Mouse (Mus musculus) ovary, postnatal 36 days (tissue): ENCODE measurements at regions not wholly inside any gene's neighbourhood (a gene's known extent, or its start where the extent isn't known, plus 50 kb on each side); places are given as distances from the start of the nearest gene placed in this dataset.

Experiments
- DNase-seq: peaks from one replicate; pipeline ENCODE4 v3.0.0; 2022; ENCODE audit warnings: low spot score, mixed read lengths

DNA sequence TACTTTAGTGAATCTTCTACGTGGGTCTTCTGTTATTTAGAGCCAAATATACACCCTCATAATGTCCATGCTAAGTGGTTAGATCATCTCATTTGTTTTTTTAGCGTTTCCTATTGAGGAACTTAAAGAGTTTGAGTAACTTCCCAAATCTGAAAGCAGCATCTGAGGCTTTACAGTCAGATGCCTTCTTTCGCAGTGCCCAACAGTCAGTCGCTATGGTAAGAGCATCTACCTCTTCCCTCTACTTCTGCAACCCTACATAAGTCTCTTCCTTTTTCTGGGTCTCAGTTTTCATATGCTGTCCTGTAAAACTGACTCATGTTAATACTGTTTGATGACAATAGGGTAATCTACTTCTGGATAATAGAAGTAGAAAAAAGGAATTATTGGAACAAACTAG, 146.8 kb downstream of the Ktn1 start:
- DNase-seq: no peak

GRCm38 (mm10) chr14:47798203-47798602, 150.0 kb downstream of the Ktn1 start:
- DNase-seq: no peak

DNA sequence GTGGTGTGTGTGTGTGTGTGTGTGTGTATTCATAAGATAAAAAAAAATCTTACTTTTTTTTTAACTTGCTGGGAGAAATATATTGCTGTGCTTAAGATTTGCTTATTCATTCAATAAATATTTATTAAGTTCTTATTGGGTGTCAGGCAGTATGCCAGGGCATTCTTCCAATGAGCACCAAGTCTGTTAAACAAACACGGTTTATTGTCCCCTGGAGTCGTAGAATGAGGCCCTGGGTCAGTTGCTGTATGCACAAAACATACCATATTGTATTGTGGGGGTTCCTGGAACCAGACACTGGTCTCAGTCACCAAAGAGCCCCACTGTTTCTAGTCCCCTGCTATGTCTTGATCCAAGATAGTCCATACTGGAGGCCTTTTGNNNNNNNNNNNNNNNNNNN, 151.3 kb downstream of the Ktn1 start:
- DNase-seq: no peak

- no peak for DNase-seq
These were observed 157.0 kb downstream of the Ktn1 start for GRCm38 (mm10) chr14:47805202-47805601.

DNA sequence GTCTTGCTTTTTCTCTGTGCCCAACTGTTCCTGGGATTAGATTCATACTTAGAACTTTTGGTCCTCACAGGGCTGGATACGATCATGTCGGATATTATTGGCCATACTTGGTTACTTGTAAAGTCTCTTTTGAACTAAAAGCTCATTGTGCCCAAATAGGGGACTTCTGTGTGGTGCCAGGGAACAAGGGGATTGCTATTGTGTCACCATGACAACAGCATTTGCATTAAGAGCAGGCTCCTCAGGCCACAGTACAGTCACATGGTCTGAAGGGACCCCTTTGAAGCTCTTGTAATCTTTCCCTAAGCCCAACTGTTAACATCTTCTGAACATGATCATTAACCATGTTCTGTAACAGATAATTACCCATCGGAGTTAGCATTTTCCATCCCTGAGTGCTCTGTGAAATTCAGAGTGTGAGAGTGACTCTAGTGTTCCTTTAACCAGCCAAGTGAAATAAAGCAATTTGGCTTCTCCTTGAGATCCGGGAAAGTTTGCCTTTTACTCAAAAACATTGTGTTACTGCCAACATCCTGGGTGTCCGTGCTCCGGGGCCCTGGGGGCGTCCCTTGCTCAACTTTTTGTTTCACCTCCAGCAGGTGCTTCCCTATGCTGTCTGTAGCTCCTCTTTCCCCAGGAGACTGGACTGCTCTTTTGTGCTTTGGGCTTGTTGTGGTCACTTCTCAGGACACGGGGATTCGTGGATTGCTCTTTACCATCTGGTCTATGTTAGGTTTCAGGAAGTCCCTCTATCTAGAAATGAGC, 157.7 kb downstream of the Ktn1 start:
- no peak for DNase-seq

- DNase-seq: no peak
These were observed 160.1 kb downstream of the Ktn1 start for GRCm38 (mm10) chr14:47808097-47808910.

GRCm38 (mm10) chr14:47818224-47818623, 170.0 kb downstream of the Ktn1 start:
- no peak for DNase-seq

DNA sequence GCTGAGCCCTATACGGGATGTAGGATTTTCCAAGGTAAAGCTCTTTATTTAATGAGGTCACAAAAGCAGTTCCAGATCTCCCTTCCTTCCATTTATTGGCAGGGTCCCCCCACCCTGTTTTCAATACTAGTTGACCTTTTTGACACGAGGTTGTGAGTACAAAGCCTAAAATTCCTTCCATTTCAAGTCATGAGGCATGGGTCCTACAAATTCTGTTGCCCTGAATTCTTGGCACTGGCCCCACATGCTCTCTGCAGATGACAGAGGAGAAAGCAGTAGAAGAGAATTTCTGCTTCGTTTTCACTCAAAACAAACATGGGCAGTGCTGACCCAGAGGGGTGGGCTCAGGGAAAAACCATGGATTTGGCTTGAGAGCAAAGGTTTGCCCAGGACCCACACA, 170.4 kb downstream of the Ktn1 start:
- DNase-seq: no peak

DNA sequence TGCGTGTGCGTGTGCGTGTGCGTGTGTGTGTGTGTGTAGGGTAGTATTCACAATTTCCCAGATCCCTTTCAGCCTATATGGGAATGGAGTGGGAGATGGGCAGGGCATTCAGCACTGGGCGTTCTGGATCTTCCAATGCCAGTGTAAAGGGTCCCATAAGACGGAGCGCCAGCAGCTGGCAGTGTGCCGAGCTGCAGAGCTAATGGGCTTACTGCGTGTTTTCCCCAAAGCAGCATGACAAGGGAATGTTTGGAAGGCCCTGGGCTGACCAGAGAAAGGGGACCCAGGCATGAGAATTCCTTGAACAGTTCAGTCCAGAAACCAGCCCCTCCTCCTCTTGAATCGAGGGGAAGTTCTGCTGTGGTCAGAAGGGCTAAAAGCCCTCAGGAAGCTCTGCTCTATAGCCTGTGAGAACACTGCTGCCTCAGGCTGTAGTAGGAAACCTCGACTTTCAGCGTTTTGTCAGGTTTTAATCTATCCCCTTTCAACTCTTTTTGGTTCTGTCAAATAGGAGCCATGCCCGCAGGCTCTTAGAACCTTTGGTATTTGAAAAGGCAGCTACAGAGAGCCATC, 172.4 kb downstream of the Ktn1 start:
- DNase-seq: no peak

DNA sequence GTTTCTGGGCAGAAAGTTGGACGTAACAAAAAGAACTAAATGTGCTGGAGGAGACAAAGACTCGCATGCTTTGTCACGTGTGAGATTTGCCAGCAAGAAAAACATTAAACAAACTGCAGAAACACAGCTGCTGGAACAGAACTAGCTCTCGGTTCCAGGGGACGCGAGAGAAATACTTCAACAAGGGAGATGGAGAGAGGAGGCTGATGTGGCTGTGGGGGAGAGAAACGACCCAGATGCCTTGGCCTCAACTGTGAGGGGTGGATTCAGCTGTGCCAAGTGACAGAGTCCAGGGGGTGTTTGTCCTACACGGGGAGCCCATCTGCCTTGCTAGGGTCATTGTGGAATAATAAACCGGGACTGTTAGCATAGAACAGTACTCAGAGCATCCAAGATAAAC, 174.9 kb downstream of the Ktn1 start:
- no peak for DNase-seq

DNA sequence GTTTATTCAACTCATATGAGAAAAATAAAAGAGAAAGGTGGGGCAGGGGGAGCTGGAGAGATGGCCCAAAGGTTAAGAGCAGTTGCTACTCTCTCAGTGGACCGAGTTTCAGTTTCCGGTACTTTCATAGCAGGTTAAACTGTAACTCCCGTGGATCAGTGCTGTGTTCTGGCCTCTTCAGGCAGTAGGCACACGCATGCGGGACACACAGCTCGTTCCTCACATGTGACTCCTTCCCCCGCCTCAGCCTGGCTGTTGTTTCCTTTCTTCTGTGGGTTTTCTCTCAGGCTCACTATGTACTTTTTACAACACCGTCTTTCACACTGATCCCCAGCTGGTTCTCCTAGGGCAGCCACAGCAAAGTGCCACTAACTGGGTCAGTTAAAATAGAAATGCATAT, 175.4 kb downstream of the Ktn1 start:
- DNase-seq: no peak

GRCm38 (mm10) chr14:47825446-47825956, 177.3 kb downstream of the Ktn1 start:
- DNase-seq: no peak

DNA sequence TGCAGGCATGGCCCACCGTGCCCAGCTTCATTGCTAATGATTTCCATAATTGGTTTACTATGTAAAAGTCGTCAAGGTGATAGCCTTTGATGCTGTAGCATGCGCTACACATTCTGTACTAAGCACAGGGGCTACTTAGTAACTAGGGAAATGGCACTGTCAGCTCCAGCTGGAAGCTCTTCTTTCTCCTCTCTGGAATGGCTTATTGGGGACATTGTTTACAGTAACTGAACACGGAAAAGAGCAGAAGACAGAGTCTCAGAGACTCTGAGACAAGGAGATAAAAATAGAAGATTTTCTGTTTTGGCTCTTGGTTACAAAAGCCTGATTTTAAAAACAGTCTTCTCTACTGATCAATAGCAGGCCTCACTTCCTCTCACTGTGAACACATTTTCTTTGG, 178.3 kb downstream of the Ktn1 start:
- no peak for DNase-seq

DNA sequence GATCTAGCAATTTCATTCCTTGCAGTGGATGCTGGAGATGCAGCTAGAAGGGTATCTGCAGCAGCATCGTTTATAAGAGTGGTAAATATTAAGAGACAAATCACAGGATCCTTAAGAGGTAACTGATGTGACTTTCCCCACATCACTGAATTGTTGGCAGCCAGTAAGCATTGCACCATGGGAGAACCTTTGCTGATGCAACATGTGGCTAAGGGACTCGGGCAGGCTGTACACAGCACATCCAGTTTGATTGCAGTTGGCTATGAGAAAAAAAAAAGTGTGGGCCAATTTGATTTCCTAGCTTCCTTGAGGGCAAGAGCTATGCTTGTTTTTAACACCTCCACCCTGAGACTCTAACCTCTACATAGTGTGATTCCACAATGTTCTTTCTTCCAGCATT, 179.4 kb downstream of the Ktn1 start:
- no peak for DNase-seq

DNA sequence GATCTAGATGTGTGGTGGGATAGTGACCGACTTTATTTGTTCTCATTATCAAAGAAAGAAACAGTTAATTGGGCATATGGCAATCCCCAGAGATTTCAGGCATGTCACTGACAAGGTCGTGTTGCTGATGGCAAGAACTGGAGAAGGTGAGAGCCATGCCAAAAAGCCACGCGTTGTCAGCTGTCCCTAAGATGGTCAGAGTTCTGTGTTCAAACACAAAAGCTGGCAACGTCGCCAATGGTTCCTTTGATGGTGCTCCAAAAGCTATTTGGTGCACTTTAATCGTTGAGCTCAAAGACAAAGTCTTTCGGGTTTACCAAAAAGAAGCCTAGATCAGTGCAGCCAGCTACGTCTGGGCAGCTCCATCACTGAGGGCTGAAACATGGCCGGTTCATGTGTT, 185.4 kb downstream of the Ktn1 start:
- DNase-seq: no peak

DNA sequence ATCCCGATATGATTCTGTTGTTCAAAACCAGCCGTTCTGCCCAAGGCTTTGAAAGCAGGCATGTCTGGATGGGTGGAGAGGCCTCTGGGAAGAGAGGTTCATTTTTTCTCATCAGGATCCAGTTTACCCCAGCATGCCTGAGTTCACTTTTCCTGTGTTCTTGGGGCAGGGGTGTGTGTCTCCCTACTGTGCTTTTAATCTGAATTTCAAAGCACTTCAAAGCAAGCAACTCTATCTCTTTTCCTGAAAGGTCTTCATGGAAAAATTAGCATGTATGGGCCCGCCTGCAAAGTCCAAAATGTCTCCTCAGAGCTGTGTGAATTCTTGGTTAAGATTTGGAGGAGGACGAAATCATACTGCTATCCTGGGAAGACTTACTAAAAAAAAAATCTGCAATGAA, 187.2 kb downstream of the Ktn1 start:
- no peak for DNase-seq

DNA sequence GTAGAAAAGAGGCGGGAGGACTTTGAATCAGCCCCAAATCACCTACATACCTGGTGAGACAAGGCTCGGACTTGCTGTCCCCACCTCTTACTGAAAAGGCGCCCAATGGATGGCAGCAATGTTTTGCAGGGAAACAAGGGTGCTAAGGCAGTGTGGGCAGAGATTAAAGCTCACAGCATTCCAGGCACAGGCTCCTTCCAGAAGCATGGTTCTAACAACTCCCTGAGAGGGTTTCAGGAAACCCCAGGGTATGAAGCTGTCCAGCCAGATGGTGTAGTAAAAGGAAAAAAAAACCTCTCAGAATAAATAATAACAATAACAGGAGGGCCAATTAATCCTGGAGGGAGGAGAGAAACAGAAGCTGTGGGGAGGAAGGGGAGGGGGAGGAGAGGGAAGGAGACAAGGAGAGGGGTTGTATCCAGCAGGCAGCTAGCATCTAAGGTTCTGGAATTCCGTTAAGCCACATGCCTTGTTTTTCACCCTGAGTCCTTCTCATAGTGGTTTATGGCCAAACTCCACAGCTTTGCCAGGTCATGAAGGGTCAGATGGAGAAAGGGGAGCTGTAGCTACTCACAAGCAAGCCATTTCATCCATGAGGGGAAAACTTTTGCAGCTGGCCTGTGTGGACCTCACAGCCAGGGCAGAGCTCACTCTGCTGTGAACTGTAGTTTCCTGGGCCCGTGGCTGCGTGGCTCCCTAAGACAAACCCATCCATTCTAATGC, 191.4 kb downstream of the Ktn1 start:
- DNase-seq: no peak

- no peak for DNase-seq
These were observed 196.1 kb downstream of the Ktn1 start for GRCm38 (mm10) chr14:47844366-47844765.

DNA sequence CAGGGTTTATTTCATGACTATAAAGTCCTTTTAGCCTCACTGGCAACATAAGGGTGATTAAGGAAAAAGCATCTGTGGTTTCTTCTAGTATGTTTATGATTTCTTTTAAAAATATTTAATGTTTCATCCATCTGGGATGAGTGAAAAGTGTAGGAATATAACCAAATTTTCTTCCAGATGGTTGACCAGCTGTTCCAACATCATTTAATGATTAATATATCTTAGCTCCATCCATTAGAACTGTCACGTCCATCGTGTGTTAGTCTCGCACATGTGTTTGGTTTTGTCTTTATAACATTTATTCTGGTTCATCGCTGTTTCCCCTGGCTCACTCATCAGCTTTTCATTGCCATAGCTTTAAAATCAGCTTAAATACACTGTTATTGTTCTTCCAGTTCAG, 200.6 kb downstream of the Ktn1 start:
- DNase-seq: no peak

GRCm38 (mm10) chr14:47856280-47856765, 208.1 kb downstream of the Ktn1 start:
- no peak for DNase-seq

DNA sequence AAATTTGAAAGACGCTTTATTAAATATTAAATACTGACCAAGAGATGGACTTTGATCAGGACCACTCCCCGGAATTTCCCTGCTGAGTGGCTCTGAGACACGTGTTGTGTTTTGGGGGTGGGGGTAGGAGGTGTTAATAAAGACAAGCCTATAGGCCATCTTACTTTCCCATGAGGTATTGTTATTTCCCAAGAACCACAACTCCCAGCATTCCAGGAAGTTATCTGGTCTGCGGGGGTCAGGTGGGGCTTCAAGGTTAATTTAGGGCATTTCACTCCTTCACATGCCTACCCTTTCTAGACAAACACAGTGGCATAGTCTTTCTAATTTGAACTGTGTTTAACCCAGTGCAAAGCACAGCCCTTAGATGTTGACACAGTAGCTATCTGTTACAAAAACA, 209.0 kb downstream of the Ktn1 start:
- no peak for DNase-seq
